Mouse (Mus musculus) MEL-GATA-1-ER (cell line): ENCODE data around the gene Slc9a1.

Experiments used
- DNase-seq: peaks from one replicate; pipeline ENCODE4 v3.0.0-alpha.2; 2012; ENCODE audit warnings: low read depth; ENCODE audit errors: extremely low read depth

Slc9a1 gene

GRCm38 (mm10) chr4:133402011-133402410 lies 32.5 kb downstream of the Slc9a1 start:
- no peak for DNase-seq

GRCm38 (mm10) chr4:133403611-133404228 lies 34.2 kb downstream of the Slc9a1 start:
- no peak for DNase-seq

- no peak for DNase-seq
Measured at GRCm38 (mm10) chr4:133404256-133404655, 34.8 kb downstream of the Slc9a1 start.

GRCm38 (mm10) chr4:133406313-133407056 lies 37.0 kb downstream of the Slc9a1 start:
- no peak for DNase-seq

- no peak for DNase-seq
Measured at GRCm38 (mm10) chr4:133407114-133407787, 37.7 kb downstream of the Slc9a1 start.

- DNase-seq, result no peak
Measured at GRCm38 (mm10) chr4:133408006-133408405, 38.5 kb downstream of the Slc9a1 start.

- no peak for DNase-seq
Measured at GRCm38 (mm10) chr4:133410994-133411393, 41.5 kb downstream of the Slc9a1 start.

GRCm38 (mm10) chr4:133412096-133412495 lies 42.6 kb downstream of the Slc9a1 start:
- no peak for DNase-seq

- DNase-seq, result peak; percentile 95
Measured at GRCm38 (mm10) chr4:133412575-133413540, 43.4 kb downstream of the Slc9a1 start.

- DNase-seq, result no peak
Measured at GRCm38 (mm10) chr4:133413617-133414016, 44.1 kb downstream of the Slc9a1 start.

GRCm38 (mm10) chr4:133414920-133415319 lies 45.4 kb downstream of the Slc9a1 start:
- no peak for DNase-seq

GRCm38 (mm10) chr4:133419312-133420004 lies 50.0 kb downstream of the Slc9a1 start:
- no peak for DNase-seq

- DNase-seq, result no peak
Measured at GRCm38 (mm10) chr4:133421989-133422388, 52.5 kb downstream of the Slc9a1 start.

GRCm38 (mm10) chr4:133422601-133423000 lies 53.1 kb downstream of the Slc9a1 start:
- no peak for DNase-seq

GRCm38 (mm10) chr4:133423108-133423507 lies 53.6 kb downstream of the Slc9a1 start:
- DNase-seq, result no peak

GRCm38 (mm10) chr4:133423691-133424090 lies 54.2 kb downstream of the Slc9a1 start:
- DNase-seq, result no peak

GRCm38 (mm10) chr4:133424100-133424499 lies 54.6 kb downstream of the Slc9a1 start:
- peak; percentile 46 for DNase-seq

- no peak for DNase-seq
Measured at GRCm38 (mm10) chr4:133426141-133426540, 56.6 kb downstream of the Slc9a1 start.

- no peak for DNase-seq
Measured at GRCm38 (mm10) chr4:133431508-133431907, 62.0 kb downstream of the Slc9a1 start.

GRCm38 (mm10) chr4:133432560-133433171 lies 63.2 kb downstream of the Slc9a1 start:
- DNase-seq, result peak; percentile 31
